Mouse (Mus musculus): ENCODE data around the gene Slc48a1. TPM values are rescaled to one million over a fixed set of nuclear protein-coding genes. Genes with fewer than 3 reads are reported as not detected.

The Slc48a1 gene
- polyA plus RNA-seq, 1 experiment from 2014 or later: 134 TPM

GRCm38 (mm10) chr15:97750697-97751096 is 27.6 kb upstream of the Slc48a1 start:
- ChIA-PET POLR2A (interaction anchor here (0.9 kb wide), 1 partner anchor 23 kb away, joined by 3 read pairs; no protein-coding TSS in a partner anchor), CTCF (interaction anchor here (0.7 to 3.1 kb wide), 11 partner anchors 9 to 40 kb away, joined by 3 to 14 read pairs (median 4); partner anchors contain the start of genes Endou and Slc48a1)
- no peaks in the 10 kb centered on the region for H3K27me3 ChIP-seq
- DNase-seq (ENCODE audit: low read depth, low spot score): peak; percentile 98
- in situ Hi-C loops (cut with MboI; ENCODE audit: low pct_unique_long_range_greater_than_20kb): no loop called here
- no peak for TF ChIP-seq CTCF (IDR thresholded peaks at IDR 0.05)
- peak; percentile 75 for ATAC-seq

- no peaks in the 10 kb centered on the region for H3K27me3 ChIP-seq
- ATAC-seq (no peak), DNase-seq (ENCODE audit: low read depth, low spot score) (no peak)
- POLR2A ChIA-PET: no interaction called here
- no peak for TF ChIP-seq CTCF (IDR thresholded peaks at IDR 0.05)
- CTCF ChIA-PET: interaction anchor here (0.7 to 3.1 kb wide), 9 partner anchors 10 to 40 kb away, joined by 3 to 14 read pairs (median 4); partner anchors contain the start of gene Endou
- in situ Hi-C loops (cut with MboI; ENCODE audit: low pct_unique_long_range_greater_than_20kb): no loop called here
Observed at GRCm38 (mm10) chr15:97751676-97752075, 26.6 kb upstream of the Slc48a1 start.

GRCm38 (mm10) chr15:97752491-97752890 is 25.8 kb upstream of the Slc48a1 start:
- in situ Hi-C loops (cut with MboI; ENCODE audit: low pct_unique_long_range_greater_than_20kb): no loop called here
- no peak for ATAC-seq
- ChIA-PET POLR2A (no interaction called here), CTCF (interaction anchor here (0.8 to 3.1 kb wide), 5 partner anchors 9 to 31 kb away, joined by 3 to 14 read pairs (median 3); partner anchors contain the start of gene Rapgef3)
- H3K27me3 ChIP-seq: no peaks in the 10 kb centered on the region
- no peak for TF ChIP-seq CTCF (IDR thresholded peaks at IDR 0.05)
- no peak for DNase-seq (ENCODE audit: low read depth, low spot score)

GRCm38 (mm10) chr15:97754476-97754875 is 23.8 kb upstream of the Slc48a1 start:
- in situ Hi-C loops (cut with MboI; ENCODE audit: low pct_unique_long_range_greater_than_20kb): no loop called here
- no peak for ATAC-seq

GRCm38 (mm10) chr15:97755361-97755760 is 23.0 kb upstream of the Slc48a1 start:
- ATAC-seq (peak; percentile 32), DNase-seq (ENCODE audit: low read depth, low spot score) (no peak)
- ChIA-PET CTCF (no interaction called here), POLR2A (interaction anchor here (1.4 kb wide), 1 partner anchor 26 kb away, joined by 4 read pairs; no protein-coding TSS in a partner anchor)
- TF ChIP-seq CTCF (IDR thresholded peaks at IDR 0.05): no peak
- no peaks in the 10 kb centered on the region for H3K27me3 ChIP-seq
- in situ Hi-C loops (cut with MboI; ENCODE audit: low pct_unique_long_range_greater_than_20kb): no loop called here

More at GRCm38 (mm10) chr15:97754476-97754875, 23.8 kb upstream of the Slc48a1 start:
- no peak for TF ChIP-seq CTCF (IDR thresholded peaks at IDR 0.05)
- no peaks in the 10 kb centered on the region for H3K27me3 ChIP-seq
- ChIA-PET CTCF (no interaction called here), POLR2A (interaction anchor here (0.6 to 1.4 kb wide), 3 partner anchors 19 to 25 kb away, joined by 3 to 4 read pairs (median 3); no protein-coding TSS in a partner anchor)
- DNase-seq (ENCODE audit: low read depth, low spot score): no peak

- CTCF ChIA-PET: interaction anchor here (0.9 kb wide), 1 partner anchor 15 kb away, joined by 3 read pairs; no protein-coding TSS in a partner anchor
- in situ Hi-C loops (cut with MboI; ENCODE audit: low pct_unique_long_range_greater_than_20kb): no loop called here
Observed at GRCm38 (mm10) chr15:97760006-97760405, 18.3 kb upstream of the Slc48a1 start.

GRCm38 (mm10) chr15:97760952-97761351 is 17.4 kb upstream of the Slc48a1 start:
- DNase-seq (ENCODE audit: low read depth, low spot score): no peak
- ChIA-PET CTCF (interaction anchor here (1.0 to 1.1 kb wide), 2 partner anchors 15 to 90 kb away, joined by 3 read pairs; no protein-coding TSS in a partner anchor), POLR2A (no interaction called here)
- TF ChIP-seq CTCF (IDR thresholded peaks at IDR 0.05): no peak
- ATAC-seq: no peak
- no peaks in the 10 kb centered on the region for H3K27me3 ChIP-seq
- in situ Hi-C loops (cut with MboI; ENCODE audit: low pct_unique_long_range_greater_than_20kb): no loop called here

More at GRCm38 (mm10) chr15:97760006-97760405, 18.3 kb upstream of the Slc48a1 start:
- TF ChIP-seq CTCF (IDR thresholded peaks at IDR 0.05): no peak
- DNase-seq (ENCODE audit: low read depth, low spot score) (no peak), ATAC-seq (no peak)
- POLR2A ChIA-PET: no interaction called here
- H3K27me3 ChIP-seq: no peaks in the 10 kb centered on the region

- no peaks in the 10 kb centered on the region for H3K27me3 ChIP-seq
- ATAC-seq: no peak
- no peak for DNase-seq (ENCODE audit: low read depth, low spot score)
- ChIA-PET POLR2A (no interaction called here), CTCF (interaction anchor here (0.7 to 1.1 kb wide), 4 partner anchors 9 to 89 kb away, joined by 3 read pairs; no protein-coding TSS in a partner anchor)
- no peak for TF ChIP-seq CTCF (IDR thresholded peaks at IDR 0.05)
- in situ Hi-C loops (cut with MboI; ENCODE audit: low pct_unique_long_range_greater_than_20kb): no loop called here
Observed at GRCm38 (mm10) chr15:97761438-97761837, 16.9 kb upstream of the Slc48a1 start.

GRCm38 (mm10) chr15:97762733-97763132 is 15.6 kb upstream of the Slc48a1 start:
- CTCF ChIA-PET: no interaction called here
- ATAC-seq (no peak), DNase-seq (ENCODE audit: low read depth, low spot score) (no peak)
- in situ Hi-C loops (cut with MboI; ENCODE audit: low pct_unique_long_range_greater_than_20kb): no loop called here
- no peak for TF ChIP-seq CTCF (IDR thresholded peaks at IDR 0.05)
- POLR2A ChIA-PET: no interaction called here
- no peaks in the 10 kb centered on the region for H3K27me3 ChIP-seq

- ATAC-seq (no peak), DNase-seq (ENCODE audit: low read depth, low spot score) (no peak)
- no peak for TF ChIP-seq CTCF (IDR thresholded peaks at IDR 0.05)
- no peaks in the 10 kb centered on the region for H3K27me3 ChIP-seq
- in situ Hi-C loops (cut with MboI; ENCODE audit: low pct_unique_long_range_greater_than_20kb): no loop called here
- CTCF ChIA-PET: interaction anchor here (1.3 kb wide), 1 partner anchor 13 kb away, joined by 3 read pairs; no protein-coding TSS in a partner anchor
- POLR2A ChIA-PET: no interaction called here
Observed at GRCm38 (mm10) chr15:97763256-97764049, 14.9 kb upstream of the Slc48a1 start.

- DNase-seq (ENCODE audit: low read depth, low spot score): no peak
- ChIA-PET POLR2A (interaction anchor here (0.5 to 0.9 kb wide), 2 partner anchors 31 to 49 kb away, joined by 3 read pairs; no protein-coding TSS in a partner anchor), CTCF (interaction anchor here (1.1 to 1.3 kb wide), 2 partner anchors 11 to 14 kb away, joined by 3 read pairs; no protein-coding TSS in a partner anchor)
- in situ Hi-C loops (cut with MboI; ENCODE audit: low pct_unique_long_range_greater_than_20kb): no loop called here
- no peaks in the 10 kb centered on the region for H3K27me3 ChIP-seq
- no peak for ATAC-seq
- no peak for TF ChIP-seq CTCF (IDR thresholded peaks at IDR 0.05)
Observed at GRCm38 (mm10) chr15:97764532-97764931, 13.8 kb upstream of the Slc48a1 start.
